Mouse (Mus musculus) liver, adult (tissue): ENCODE measurements around the gene Hypk.

Experiments used
- GATA4 ChIP-seq: IDR thresholded peaks from 2 replicates; pipeline ENCODE4 v1.6.1; 2014; ENCODE audit warnings: mild to moderate bottlenecking, low read length; ENCODE audit not compliant: insufficient replicate concordance

Gene Hypk

DNA sequence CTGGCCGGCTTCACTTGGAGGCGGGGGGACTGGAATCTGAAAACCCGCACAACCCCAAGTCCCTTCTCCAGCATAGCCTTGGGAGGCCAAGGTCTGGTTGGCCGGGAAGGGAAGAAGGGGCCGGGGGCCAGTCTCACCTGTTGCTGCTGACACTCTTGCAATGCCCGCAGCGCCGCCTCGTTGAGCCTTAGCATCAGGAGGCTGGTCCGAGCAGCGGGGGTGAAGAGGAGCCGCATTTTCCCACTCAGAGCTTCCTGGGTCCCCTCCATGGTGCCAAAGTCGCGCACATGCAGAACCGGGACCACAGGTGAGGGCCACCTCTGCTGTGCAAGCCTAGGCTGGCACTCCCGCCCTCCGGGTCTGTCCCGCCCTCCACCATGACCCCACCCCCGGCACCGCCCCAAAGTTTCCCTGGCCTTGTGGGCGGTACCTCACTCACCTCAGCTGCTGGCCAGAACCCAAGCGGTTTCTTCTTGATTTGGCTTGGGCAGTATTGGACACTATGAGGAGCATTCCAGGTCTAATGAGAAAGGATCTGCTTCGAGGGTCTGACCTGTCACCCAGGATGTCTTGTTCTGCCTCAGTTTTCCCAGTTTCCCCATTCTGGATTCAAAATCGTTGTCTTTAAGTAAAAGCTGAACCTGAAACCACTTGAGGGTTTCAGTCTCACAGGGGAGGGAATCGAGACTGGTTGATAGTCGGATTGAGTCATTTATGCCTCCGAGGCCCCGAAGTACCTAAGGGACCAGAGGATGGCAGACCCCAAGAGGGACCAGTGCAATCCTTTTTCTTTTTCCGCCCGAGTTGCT lies 10.6 kb upstream of the Hypk start:
- no peak for TF ChIP-seq GATA4

DNA sequence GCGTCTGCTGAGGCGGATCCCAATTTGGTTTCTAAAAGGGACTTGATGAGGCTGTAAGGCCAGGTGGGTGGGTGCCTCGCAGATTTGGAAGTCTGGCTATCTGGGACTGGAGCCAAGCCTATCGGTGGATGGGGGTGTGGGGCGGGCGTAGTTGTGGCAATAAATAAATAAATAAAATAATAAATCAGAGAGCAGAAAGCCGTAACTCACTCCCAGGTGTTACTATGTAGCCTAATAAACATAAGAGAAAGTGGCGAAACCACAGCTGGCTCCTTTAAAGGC lies 10.1 kb upstream of the Hypk start:
- no peak for TF ChIP-seq GATA4

DNA sequence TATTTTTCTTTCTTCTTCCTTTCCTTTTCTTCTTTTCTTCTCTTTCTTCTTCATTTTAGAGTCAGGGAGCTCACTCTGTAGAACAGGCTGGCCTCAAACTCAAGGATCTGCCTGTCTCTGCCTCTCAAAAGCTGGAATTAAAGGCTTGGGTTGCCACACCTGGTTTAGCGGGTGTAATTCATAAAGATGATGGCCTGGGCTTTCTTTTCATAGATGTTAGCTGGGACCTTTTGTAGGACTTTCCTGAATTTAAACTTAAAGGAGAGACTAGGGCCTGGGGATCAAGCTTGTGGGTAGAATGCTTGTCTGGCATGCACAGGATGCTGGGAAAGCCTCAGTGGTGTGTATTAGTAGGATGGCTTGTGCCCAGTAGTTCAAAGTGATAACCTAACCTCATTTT lies 8.9 kb upstream of the Hypk start, which contains the start of gene Ell3:
Ell3 (minus strand) TSS at position 101 of the 400 bp plus-strand sequence.
- no peak for TF ChIP-seq GATA4

DNA sequence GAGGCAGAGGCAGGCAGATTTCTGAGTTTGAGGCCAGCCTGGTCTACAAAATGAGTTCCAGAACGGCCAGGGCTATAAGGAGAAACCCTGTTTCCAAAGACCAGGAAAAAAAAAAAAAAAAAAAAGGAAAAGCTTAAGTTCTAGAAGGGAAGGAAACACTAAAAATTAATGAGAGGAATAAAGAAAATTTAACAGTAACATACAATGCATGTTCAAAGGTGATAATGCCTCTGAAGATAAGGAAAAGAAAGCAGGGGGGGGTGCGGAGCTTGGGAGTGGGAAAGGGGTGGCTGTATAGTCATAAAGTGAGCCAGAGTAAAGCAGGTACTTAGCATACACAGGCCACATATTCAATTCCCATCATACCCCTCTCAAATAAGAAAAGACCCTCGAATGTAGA lies 8.0 kb upstream of the Hypk start:
- TF ChIP-seq GATA4, result no peak

DNA sequence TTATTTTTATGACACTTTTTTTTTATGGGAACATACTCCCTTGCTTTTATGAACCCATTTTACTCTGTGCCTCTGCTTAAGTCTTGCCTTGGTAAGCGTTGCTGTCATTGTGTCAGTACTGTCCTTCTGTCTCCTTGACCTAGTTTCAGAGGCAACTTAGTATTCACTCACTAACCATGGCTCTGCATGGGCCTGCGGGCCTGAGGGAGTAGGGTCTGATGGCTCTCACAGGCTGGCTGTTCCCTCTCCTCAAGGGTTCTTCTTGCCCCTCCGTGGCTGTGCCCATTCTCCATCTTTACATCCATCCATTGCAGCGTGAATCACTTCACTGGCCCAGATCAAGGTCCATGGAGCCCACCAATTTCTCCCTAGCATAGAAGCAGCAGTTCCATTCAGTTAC lies 6.6 kb upstream of the Hypk start:
- TF ChIP-seq GATA4, result no peak

DNA sequence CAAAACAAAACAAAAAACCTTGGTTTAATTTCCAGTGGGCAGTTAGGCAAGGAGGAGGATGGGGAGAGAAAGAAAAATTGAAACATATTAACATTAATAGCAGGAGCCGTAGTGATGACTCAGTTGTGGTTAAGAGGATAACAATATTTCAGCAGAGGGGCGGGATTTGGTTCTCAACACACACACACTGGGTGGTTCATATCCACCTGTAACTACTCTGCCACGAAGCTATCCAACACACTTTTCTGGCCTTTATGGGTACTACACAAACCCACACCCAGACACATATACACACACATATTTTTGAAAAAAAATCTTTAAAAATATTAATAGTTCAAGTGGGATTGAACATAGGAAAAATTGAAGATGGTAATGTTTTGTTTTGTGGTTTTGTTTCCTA lies 6.1 kb upstream of the Hypk start:
- no peak for TF ChIP-seq GATA4

DNA sequence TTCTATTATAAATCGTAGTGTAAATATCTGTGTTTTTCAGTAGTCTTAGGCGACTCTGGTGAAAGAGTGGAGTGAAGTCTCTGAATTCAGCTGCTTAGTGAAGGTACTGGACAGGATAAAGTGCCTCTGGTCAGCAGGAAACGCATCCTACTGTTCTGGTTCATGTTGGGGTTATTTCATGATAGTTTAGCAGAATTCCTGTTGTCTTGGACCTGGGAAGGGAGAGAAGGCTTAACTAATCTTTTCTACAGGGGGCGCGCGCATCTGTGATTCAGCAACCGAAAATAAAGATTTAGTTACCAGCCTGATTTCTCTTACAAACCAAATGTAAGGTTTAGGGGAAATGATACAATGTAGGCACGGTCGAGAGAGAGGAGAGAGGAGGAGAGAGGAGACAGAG lies 5.0 kb upstream of the Hypk start:
- TF ChIP-seq GATA4, result no peak

DNA sequence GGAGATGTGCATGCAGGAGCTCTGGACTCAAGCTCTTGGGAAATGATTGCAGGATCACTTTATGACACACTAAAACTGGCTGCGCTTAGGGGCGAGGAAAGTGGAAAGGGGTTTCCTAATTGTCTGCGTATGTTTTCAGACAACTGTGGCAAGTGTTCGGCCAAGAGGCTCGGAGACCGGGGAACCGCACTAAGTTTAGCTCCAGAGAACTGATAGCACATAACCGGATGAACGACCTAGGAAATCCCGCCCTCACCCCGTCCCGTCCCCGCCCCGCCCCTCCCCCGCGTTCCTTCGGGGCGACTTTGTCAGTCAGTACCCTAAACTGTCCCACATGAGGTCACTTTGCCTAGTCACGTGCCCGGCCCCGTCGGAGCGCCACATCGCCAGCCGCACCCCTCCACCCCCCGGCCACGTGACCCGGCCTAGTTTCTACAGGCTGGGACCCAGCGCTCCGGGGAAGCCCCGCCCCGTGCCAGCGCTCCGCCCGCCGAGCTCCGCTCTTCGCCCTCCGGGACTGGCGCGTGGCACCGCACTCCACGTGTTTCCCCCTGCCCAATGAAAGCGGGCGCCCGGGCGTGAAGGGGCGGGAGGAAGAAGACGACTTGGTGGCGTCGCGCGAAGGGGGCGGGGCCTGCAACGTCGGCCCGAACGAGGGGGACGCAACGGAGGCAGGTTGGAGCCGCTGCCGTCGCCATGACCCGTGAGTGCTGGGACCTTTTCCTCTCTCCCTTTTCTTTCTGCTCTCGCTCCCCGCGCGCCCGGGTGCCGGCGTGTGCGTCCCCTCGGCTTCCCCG lies 4.2 kb upstream of the Hypk start, which contains the start of gene Serf2:
Serf2 (plus strand) TSS at position 457 of the 797 bp plus-strand sequence.
- TF ChIP-seq GATA4, result peak; percentile 87; the same call in 1 of the 2 replicates

DNA sequence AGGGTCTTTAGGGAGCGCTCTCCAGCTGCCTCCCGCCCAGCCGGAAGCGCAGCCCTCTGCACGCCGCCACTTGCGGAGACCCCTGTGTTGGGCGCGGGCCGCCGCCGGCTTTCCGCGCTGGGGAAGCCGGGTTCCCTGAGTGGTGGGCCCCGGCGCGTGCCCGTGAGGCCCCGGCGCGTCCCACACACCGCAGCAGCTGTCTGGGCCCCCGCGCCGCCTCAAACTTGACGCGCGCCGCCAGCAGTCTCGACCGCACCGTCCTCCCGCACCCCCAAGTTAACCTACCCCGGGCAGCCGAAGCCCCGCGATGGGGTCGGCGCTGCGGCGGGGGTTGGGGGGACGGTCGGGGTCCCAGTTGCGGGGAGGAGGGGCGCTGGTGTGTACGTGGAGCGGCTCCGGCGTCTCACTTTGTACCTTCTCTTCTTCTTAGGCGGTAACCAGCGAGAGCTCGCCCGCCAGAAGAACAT lies 3.5 kb upstream of the Hypk start:
- no peak for TF ChIP-seq GATA4

DNA sequence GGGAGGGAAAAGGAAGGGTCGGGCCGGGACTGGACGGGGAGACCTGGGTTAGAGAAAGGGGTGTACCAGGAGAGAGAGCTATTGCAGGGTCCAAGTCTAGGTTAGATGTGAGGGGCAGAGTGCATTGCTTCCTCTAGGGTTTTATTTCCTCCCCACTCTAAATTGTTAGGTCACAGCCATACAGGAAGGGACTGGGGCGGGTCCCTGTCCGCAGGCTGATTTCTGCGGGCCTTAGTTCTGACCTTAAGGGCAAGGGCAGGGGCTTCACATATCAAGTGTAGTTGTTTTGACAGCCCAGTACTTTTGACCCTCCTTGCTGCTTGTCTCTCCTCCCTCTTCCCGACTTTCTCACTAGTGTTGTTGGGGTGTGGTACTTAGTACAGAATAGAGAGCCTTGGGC lies 3.0 kb upstream of the Hypk start:
- TF ChIP-seq GATA4, result no peak

DNA sequence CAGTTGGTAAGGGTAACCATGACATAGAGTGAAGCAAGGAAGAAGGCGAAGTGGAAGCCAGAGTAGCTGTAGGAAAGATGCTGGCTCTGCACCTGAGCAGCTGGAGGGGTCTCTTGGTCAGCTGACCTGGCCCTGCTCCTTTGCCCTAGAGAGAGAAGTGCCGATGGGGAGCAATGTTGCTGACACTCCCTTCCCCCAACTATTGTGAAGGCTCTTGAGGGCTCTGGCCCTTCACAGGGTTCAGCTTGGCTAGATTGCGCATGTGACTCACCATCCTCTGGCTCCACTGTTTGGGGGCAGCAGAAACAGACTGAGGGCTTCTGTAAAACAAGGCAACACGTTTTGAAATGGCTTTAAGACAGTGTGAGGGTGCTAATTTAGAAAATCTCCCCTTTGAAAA lies 729 bp upstream of the Hypk start:
- no peak for TF ChIP-seq GATA4

DNA sequence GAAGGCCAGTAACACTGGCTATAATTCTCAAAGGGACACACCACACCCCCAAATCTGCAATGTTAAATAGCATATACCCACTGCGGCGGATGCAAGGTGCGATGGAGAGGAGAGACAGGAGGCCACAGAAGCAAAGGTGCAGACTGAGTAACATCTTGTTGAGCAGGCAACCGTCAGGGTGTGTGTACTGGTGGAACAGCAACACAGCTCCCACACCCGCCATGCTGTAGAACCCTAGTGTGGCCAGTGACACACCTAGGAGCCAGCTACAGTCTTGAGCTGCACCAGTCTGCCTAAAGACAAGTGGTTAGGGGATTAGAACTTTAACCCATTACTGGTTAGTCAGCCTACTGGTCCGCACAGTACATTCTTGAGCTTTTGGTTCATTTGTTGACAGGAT lies 827 bp downstream of the Hypk start:
- TF ChIP-seq GATA4, result no peak

DNA sequence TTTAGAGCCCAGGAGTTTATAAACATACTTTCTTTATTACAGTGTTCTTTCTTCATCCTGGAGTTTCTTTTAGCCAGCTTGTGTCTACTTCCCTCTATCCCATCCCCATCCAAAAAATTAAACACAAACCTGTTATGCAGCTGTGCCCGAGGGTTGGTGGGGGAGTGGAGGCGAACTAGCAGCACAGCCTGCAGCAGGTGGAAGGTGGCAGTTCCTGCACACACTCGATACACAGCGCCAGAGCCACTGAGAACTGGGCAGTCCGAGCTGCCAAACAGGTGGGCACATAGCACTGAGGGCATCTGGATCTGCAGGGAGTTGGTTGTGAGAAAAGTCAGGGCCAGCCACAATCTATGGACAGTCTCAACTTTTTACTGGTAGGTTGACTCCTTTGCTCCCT lies 2.4 kb downstream of the Hypk start:
- no peak for TF ChIP-seq GATA4

DNA sequence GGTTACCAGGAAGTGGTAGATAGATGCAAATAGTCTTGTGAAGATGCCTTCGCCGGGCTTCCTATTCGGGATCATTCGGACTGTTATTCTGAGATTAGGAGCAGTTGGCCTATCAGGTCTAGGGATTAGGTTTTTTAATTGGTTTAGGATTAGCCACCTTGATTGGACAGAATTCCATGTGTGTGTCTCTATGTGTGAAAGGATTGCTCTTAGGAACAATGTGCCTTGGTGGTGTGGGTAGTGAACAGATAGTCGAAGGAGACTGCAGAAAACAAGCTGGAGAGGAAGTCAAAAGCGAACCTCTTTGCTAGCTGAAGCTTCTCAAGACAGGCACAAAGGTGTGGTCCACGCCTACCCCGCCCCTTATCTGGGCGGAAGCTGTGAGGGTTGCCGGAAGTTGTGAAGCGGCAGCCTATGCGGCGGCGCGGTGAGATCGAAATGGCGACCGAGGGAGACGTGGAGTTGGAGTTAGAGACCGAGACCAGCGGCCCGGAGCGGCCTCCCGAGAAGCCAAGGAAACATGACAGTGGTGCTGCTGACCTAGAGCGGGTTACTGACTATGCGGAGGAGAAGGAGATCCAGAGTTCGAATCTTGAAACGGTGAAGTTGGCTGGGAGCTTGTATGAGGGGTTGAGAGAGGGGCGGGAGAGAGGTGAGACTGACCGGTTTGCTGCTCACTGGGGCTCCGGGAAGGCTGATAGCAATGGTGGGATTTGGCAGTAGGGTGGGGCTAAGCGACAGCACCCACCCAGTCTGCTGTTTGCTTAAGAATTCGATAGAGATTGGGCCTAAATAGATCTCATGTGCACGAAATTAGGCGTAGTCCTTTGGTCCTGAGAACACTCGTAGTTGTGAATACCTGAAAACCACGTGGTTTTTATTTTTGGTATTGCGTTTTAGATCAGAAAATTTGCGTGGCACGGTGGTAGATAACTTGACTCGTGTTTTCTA lies 3.9 kb downstream of the Hypk start, which contains the start of gene Serinc4:
Serinc4 (minus strand) TSS at position 90 of the 951 bp plus-strand sequence.
- TF ChIP-seq GATA4, result peak; percentile 82; the same call in 1 of the 2 replicates

DNA sequence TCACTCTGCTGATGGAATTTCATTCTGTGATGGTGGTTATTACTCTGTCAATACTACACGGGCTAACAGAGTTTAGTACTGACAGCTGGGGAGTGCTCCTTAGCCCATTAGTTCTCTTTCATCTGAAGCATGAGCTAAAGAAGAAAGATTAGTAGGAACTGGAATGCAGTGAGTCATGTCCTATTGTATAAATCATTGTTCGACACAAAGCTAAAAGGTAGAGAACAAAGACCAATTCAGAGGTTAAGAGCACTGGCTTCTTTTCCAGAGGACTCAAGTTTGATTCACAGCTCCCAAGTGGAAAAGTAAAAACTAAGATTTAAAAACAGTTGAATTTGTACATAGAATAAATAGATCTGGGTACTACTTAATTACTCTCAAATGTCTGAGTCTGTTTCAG lies 7.0 kb downstream of the Hypk start:
- TF ChIP-seq GATA4, result no peak
